Mouse (Mus musculus): ENCODE measurements at regions not wholly inside any gene's neighbourhood (a gene's known extent, or its start where the extent isn't known, plus 50 kb on each side); places are given as distances from the start of the nearest gene placed in this dataset.

- TF ChIP-seq CTCF (IDR thresholded peaks at IDR 0.05; ENCODE audit: low read depth) (peak; percentile 49), EP300 (IDR thresholded peaks at IDR 0.05; ENCODE audit: low read depth) (no peak)
Observed at GRCm38 (mm10) chr16:87248501-87249030, 105.4 kb upstream of the N6amt1 start.

All from liver, postnatal 0 days (tissue).